Mouse (Mus musculus) urinary bladder, postnatal 36 days (tissue): Measurements from ENCODE around the gene Skida1.

Experiments
- DNase-seq, 2 experiments: peaks; one replicate each; pipeline ENCODE4 v3.0.0; 2022; ENCODE audit warnings: low spot score in 2 of 2, mixed read lengths in 1 of 2

Gene Skida1

GRCm38 (mm10) chr2:18055929-18056785 lies 7.3 kb upstream of the Skida1 start:
- DNase-seq, result peak; percentile 93 to 95

GRCm38 (mm10) chr2:18055016-18055928 lies 6.4 kb upstream of the Skida1 start, which contains the start of gene Mllt10:
Gene Mllt10 (plus strand): TSS chr2:18055237.
- peak in 1 of 2 experiments; percentile 26 for DNase-seq

GRCm38 (mm10) chr2:18053951-18054530 lies 5.2 kb upstream of the Skida1 start:
- DNase-seq, result peak in 1 of 2 experiments; percentile 54

GRCm38 (mm10) chr2:18053243-18053950 lies 4.5 kb upstream of the Skida1 start:
- DNase-seq, result no peak

GRCm38 (mm10) chr2:18052581-18052980 lies 3.7 kb upstream of the Skida1 start:
- no peak for DNase-seq

GRCm38 (mm10) chr2:18051831-18052170 lies 3.0 kb upstream of the Skida1 start:
- DNase-seq, result no peak

- no peak for DNase-seq
Measured at GRCm38 (mm10) chr2:18051026-18051830, 2.4 kb upstream of the Skida1 start.

- DNase-seq, result no peak
Measured at GRCm38 (mm10) chr2:18050541-18050985, 1.7 kb upstream of the Skida1 start.

GRCm38 (mm10) chr2:18050018-18050417 lies 1.2 kb upstream of the Skida1 start:
- DNase-seq, result no peak

GRCm38 (mm10) chr2:18049279-18049821 lies 499 bp upstream of the Skida1 start:
- no peak for DNase-seq

- DNase-seq, result peak; percentile 64 to 74
Measured at GRCm38 (mm10) chr2:18047646-18048452, 1.0 kb downstream of the Skida1 start.

GRCm38 (mm10) chr2:18046758-18047645 lies 1.8 kb downstream of the Skida1 start:
- peak; percentile 58 to 60 for DNase-seq

- DNase-seq, result no peak
Measured at GRCm38 (mm10) chr2:18046186-18046585, 2.7 kb downstream of the Skida1 start.

- no peak for DNase-seq
Measured at GRCm38 (mm10) chr2:18045781-18046181, 3.1 kb downstream of the Skida1 start.

GRCm38 (mm10) chr2:18045143-18045780 lies 3.6 kb downstream of the Skida1 start:
- DNase-seq, result no peak

- DNase-seq, result no peak
Measured at GRCm38 (mm10) chr2:18041199-18041885, 7.5 kb downstream of the Skida1 start.
